Mouse (Mus musculus) stomach, embryonic 16.5 days (tissue): Measurements from ENCODE around the gene Sema3a. TPM values are rescaled to one million over a fixed set of nuclear protein-coding genes. Genes with fewer than 3 reads are reported as not detected.

Source experiments
- ATAC-seq: fragments of 200-750 bp; cut with Nextera tagmentation; 2 replicates; pipeline ENCODE4 v1.8.0; 2017; ENCODE audit warnings: moderate number of reproducible peaks, moderate TSS enrichment; ENCODE audit not compliant: insufficient read depth, low FRiP score
- H3K27ac ChIP-seq: fragments of 300-500 bp; sonication (generic); 2 replicates; pipeline ENCODE4 v1.5.1; 2014; ENCODE audit warnings: low read length
- H3K27me3 ChIP-seq: fragments of 300-500 bp; sonication (generic); 2 replicates; pipeline ENCODE4 v1.6.1; 2014; ENCODE audit warnings: low read length, control low read depth, mixed read lengths; ENCODE audit not compliant: control insufficient read depth, insufficient read depth
- H3K36me3 ChIP-seq: fragments of 300-500 bp; sonication (generic); 2 replicates; pipeline ENCODE4 v1.6.1; 2014; ENCODE audit warnings: low read length; ENCODE audit not compliant: control insufficient read depth, insufficient read depth
- H3K4me1 ChIP-seq: fragments of 300-500 bp; sonication (generic); 2 replicates; pipeline ENCODE4 v1.6.1; 2014; ENCODE audit warnings: low read length, control low read depth, mixed read lengths; ENCODE audit not compliant: control insufficient read depth, insufficient read depth
- H3K4me2 ChIP-seq: fragments of 300-500 bp; sonication (generic); 2 replicates; pipeline ENCODE4 v1.6.1; 2014; ENCODE audit warnings: low read depth, low read length, mixed read lengths
- H3K4me3 ChIP-seq: fragments of 300-500 bp; sonication (generic); replicated peaks from 2 replicates; pipeline ENCODE4 v1.5.1; 2014; ENCODE audit warnings: mild to moderate bottlenecking, low read length
- H3K9ac ChIP-seq: fragments of 300-500 bp; sonication (generic); 2 replicates; pipeline ENCODE4 v1.6.1; 2014; ENCODE audit warnings: low read length
- H3K9me3 ChIP-seq: fragments of 300-500 bp; sonication (generic); replicated peaks from 2 replicates; pipeline ENCODE4 v1.6.1; 2016; ENCODE audit warnings: low read length, control low read depth; ENCODE audit not compliant: control insufficient read depth
- WGBS: fragments of 180-500 bp; shearing (Covaris S2); extraction: QIAGEN DNeasy Blood & Tissue Kit; methylation state at CpG from one replicate; pipeline ENCODE4 v1.1.7; 2014; 5-methylcytosine and 5-hydroxymethylcytosine counted together
- polyA plus RNA-seq: library from polyadenylated mRNA; unstranded; fragments of >200 nt; fragmentation: Nextera tagmentation; extraction: Ambion mirVana; gene quantifications from 2 replicates; pipeline ENCODE4 v1.2.1, GENCODE M21; 2015

Sema3a gene
- polyA plus RNA-seq, 1 experiment from 2014 or later = 22.9 TPM

DNA sequence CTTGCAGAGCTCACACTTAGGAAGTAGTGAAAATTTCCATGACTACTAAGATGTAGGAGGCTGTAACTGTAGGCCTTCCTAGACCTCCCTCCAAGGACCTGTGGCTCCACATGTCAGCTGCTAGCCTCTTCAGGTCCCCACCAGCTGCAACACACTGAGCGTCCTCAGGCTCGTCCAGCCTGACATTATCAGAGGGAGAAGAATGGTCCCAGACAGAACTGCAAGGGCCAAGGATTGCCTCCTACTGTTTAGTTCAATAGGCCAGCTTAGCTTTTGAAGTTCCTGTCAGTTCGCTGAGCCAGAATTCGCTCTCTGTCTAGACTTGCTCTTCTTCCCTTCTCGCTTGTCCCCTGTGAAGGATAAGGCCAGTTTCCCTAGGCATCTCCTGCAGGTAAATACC, 504.7 kb downstream of the Sema3a start:
- Histone ChIP-seq H3K9ac (no peak overlapping the region), H3K36me3 (no peaks in the 10 kb centered on the region), H3K9me3 (no peaks in the 10 kb centered on the region), H3K27me3 (no peaks in the 10 kb centered on the region), H3K4me2 (no peak overlapping the region), H3K4me1 (peaks cover 5% of the 10 kb centered on the region), H3K27ac (no peak overlapping the region), H3K4me3 (no peak overlapping the region)
- 53% methylated on average over 5 of the region's 5 CpGs for WGBS
- ATAC-seq = no peak

DNA sequence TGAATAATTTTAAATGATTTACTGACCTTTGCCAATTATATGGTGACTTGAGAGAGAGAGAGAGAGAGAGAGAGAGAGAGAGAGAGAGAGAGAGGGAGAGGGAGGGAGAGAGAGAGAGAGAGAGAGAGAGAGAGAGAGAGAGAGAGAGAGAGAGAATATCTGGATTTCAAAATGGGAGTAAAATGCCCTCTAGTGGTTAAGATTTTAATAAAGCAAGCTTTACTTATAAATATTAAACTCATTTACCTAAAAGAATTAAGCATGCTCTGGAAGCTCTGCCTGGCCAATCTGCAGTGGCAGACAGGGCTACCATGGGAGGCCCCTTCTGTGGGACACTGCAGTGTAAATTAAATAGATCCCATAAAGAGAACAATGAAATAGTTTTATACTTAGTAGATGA, 505.5 kb downstream of the Sema3a start:
- H3K27ac ChIP-seq = no peak overlapping the region
- H3K4me1 ChIP-seq = peaks cover 5% of the 10 kb centered on the region
- H3K4me3 ChIP-seq = no peak overlapping the region
- H3K9me3 ChIP-seq = no peaks in the 10 kb centered on the region
- no peak overlapping the region for H3K4me2 ChIP-seq
- no peak for ATAC-seq
- H3K36me3 ChIP-seq = no peaks in the 10 kb centered on the region
- no peaks in the 10 kb centered on the region for H3K27me3 ChIP-seq
- H3K9ac ChIP-seq = no peak overlapping the region

DNA sequence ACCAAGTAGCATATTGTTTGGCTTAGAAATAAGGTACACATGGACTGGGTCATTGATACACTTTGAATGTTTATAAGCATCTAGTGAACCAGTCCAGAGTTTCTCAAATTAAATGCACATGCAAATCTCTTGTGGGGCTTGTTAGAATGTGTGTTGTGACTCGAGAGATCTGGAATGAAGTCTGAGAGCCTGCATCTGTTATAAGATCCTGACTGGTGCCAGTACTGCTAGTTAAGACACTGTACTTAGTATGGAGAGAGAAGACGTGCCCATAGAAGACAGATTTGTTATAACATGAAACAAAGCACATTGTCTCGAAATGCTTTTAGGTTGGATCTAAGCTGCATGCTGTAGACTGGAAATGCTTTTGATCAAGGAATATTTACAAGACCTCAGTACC, 511.0 kb downstream of the Sema3a start:
- no peak overlapping the region for H3K9ac ChIP-seq
- no peaks in the 10 kb centered on the region for H3K36me3 ChIP-seq
- H3K4me1 ChIP-seq = no peaks in the 10 kb centered on the region
- no peaks in the 10 kb centered on the region for H3K27me3 ChIP-seq
- ATAC-seq = no peak
- no peak overlapping the region for H3K4me2 ChIP-seq
- 54% methylated on average over 3 of the region's 3 CpGs for WGBS
- no peak overlapping the region for H3K4me3 ChIP-seq
- H3K27ac ChIP-seq = no peak overlapping the region
- H3K9me3 ChIP-seq = no peaks in the 10 kb centered on the region
